Mouse (Mus musculus): Measurements from ENCODE around the gene Mycl.

GRCm38 (mm10) chr4:122974976-122975520 lies 20.4 kb upstream of the Mycl start:
- TF ChIP-seq CTCF (IDR thresholded peaks at IDR 0.05; ENCODE audit: low read depth) (no peak), EP300 (IDR thresholded peaks at IDR 0.05; ENCODE audit: low read depth) (no peak)

Measured in heart, postnatal 0 days (tissue).